Mouse (Mus musculus): Measurements from ENCODE around the gene Slc8a3.

- TF ChIP-seq CTCF (IDR thresholded peaks at IDR 0.05; ENCODE audit: extremely low read depth, insufficient read depth, insufficient read length, insufficient replicate concordance) (no peak), POLR2A (IDR thresholded peaks at IDR 0.05; ENCODE audit: low read depth, low read length) (no peak)
Measured at GRCm38 (mm10) chr12:81331046-81331638, 1.8 kb downstream of the Slc8a3 start.
